Mouse (Mus musculus): ENCODE measurements at regions not wholly inside any gene's neighbourhood (a gene's known extent, or its start where the extent isn't known, plus 50 kb on each side); places are given as distances from the start of the nearest gene placed in this dataset.

DNA sequence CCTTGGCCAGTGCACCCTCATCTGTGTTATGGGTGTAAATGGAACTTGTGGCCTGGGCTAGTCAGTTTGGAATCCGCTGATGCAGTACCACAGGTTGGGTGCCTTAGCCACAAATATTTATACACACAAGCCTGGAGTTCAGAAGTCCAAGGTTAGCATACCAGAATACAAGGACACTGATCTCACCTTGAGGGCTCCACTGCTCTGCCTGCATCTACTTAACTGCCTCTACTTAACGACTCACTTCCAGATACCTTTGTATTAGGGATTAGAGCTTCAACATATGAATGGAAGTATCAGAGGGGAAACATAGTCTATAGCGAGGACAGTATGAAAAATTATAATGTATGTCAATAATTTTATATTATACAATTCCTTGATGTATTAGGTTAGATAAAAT lies 57.5 kb downstream of the Tmem174 start:
- no peak for DNase-seq

DNA sequence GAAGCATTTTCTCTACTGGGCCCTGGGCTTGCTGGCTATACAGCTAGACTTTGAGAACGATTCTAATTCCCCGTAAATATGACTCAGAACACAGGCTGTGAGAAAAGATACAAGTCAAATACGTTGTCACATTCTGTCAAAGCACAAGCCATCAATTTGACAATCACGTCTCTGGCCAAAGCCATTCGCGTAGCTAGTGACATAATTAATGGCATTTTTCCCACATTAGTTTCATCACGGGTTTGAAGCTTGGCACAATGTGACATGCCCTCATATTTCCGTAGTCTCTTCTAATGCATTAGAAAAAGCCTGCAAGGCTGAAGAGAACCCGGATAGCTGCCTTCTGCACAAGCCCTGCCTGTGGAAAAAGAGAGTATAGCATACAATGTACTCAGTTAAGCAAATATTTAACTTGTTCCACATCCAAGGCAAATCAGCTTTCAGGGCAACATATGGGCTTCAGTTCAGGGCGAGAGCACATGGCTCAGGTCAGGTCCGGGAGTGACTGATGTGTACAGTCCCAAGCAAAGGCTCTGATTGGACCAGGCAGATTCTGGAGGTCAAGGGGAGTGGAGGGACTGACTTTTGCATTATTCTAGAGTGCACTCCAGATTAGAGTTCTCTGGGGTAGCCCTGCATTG lies 58.7 kb downstream of the Tmem174 start:
- DNase-seq, result no peak

DNA sequence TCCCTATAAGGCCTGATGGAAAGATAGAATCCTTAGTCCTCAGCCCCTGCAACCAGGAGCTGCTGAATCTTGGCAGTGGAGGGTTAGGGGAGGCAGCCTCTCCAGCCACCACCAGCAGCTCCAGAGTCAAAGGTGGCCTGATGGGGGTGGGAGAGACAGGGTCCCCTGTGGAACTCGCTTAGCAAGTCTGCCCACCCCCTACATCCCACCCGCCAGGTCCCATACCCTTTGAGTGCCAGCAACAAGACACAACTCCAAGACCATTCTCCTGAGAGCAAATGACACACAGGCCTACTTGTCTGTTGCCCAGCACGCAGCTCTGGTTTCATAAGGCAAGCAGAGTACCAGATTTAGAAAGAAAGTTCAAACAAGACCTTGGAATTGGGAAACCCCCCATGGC lies 61.1 kb downstream of the Tmem174 start:
- no peak for DNase-seq

DNA sequence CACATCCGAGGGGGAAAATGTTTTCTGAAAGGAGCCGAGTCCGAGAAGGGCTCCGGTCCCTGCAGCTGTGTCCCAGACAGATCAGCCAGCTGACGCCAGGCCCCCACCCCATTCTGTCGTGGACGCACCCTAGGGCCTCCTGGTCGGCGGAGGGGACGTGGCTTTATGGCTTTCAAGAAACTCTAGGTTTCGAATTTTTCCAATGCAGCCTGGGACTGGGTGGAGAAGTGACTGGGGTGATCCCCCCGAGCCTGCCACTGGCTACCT lies 63.2 kb downstream of the Tmem174 start:
- no peak for DNase-seq

DNA sequence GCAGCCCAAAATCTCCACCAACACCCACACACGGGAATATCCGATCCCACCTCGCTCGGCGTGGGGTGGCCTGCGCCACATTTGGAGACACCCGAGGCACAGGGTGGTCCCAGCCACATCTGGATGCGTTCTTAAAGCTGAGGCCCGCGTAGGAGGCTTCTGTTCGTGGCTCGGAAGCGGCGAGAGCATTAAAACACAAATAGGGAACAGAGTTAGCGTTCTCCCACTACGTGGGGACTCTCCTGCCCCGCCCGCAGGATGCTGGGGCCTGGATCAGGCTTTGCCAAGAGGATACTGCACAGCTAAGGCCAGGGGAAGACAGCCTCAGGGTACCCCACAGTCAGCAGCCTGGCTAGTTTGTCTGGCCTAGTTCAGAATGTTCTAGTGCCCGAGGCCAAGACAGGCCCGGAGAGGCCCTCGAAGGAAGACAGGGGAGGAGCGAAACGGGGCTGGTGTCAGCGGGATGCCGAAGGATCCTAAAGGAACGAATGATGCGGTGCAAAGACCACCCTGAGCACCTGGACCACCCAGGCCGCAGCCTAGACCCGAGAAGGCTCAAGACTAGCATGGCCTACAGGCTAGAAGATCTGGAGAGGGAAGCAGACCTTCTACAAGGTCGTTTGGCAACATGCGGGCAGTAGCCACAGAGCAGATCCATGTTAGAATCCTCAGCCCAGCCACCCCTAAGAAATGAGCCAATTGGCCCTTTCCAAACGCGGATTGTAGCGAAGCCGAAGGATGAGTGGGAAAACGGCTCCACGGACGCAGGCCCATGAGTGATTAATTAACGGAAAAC lies 63.8 kb downstream of the Tmem174 start:
- DNase-seq, result no peak

DNA sequence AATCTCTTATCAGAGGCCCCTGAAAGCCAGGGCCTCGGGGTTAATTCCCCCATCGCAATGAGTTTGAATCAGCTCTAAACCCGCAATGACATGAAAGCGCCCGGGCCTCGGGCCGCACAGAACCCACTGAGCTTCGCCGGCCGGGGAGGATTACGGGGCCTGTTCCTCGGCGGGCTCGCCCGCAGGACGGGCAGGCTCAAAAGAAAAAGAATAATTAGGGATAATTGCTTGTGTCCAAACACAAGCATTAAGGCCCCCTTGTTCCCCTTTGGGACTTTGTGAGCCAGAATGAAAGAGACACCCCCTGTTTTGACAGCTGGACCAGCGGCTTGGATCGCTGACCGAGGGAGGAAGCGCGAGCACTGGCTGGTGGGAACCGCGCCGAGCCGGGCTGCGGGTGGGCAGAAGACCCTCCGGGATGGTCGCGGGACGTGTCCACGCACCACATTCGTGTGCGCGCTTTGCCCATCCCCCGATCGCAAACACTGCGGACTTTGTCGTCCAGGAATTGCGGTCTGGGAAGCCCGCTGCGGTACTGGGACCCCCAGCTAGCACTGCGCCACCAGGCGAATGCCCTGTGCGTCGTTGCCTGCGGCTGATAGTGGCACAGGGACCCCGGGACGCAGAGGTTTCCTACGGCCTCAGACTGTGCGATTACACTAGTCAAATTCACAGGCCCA lies 64.5 kb downstream of the Tmem174 start:
- peak; percentile 31 for DNase-seq

DNA sequence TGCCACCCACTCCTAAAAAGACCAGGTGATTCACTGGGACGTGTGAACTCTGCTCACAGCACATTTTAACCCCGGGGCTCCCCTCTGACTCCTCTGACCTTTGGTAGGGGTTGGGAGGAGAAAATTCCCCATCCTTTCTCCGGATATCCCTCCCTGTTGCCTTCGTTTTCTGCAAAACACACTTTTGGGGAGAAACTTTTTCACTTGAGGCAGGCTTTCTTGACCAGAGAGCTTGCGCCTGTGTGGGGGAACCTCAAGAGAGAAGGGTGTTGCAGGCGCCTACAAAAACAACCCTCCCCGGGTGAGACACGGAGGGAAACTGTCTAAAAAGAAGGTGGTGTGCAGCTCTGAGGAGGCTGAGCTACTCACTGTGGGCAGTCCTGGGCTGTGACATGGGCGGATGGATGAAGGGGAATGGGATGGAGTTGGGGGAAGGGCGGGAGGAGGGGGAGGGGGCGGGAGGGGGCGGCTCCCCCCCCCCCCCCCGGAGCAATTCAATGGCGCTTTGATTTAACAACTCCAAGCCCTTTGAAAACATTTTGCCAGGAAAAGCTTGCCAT lies 65.1 kb downstream of the Tmem174 start:
- no peak for DNase-seq

DNA sequence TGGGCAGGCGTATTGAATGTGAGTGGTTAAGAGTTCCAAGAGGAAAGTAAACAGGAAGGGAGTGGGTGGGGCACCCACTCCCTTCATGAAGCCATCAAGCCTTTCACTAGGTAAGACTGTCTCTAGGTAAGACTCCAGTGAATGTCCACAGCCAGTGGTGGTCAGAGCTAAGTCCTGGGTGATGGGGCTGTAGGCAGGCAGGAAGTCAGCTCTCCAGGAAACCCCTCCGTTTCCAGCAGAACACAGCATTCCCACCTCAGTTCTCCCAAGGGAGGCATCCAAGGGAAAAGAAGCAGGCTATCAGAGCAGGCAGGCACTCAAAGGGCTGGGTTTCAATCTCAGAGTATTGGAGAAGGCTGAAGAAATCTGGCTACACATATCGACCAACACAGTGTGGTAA lies 66.2 kb downstream of the Tmem174 start:
- no peak for DNase-seq

DNA sequence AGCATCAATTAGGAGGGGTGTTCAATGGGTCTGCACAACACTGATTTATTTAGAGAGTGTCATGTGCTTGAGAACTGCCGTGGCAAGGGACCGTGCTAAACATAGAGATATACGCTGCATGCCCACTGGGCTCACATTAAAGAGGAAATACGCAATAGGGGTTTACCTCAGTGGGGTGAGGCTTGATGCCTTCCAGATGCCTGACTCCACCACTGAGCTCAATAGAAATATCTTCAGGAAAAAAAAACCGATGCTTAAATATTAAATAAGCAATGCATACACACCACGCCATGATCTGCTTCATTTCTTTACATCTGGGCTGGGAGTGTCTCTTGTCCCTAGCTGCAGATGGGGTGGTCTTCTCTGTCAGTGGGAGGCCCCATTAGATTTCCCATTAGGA lies 63.9 kb upstream of the Gm10320 start:
- DNase-seq, result no peak

DNA sequence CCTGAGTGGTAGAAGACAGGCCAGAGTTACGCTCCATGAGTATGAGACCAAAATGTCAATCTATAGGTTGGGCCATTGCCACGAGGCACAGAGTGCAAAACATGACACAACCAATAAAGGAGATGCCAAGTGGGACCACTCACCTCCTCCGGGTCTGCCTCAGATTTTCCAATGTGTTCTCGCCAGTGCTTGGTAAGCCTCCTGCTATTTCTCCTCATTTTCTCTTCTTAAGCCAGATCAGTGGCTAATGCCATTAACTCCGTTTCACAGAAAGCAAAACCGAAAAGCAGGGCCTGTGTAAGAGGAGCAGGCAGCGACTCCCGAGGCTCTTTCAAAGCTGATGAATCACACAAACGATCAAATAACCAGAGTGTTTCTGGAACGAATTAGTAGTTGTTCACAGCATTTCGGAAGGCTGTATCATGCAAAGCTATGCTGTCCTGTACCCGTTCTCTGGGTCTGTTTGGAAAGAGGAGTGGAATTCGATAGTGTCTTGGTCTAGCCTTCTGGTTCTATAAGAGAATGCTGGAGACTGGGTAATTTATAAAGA lies 59.7 kb upstream of the Gm10320 start:
- no peak for DNase-seq

DNA sequence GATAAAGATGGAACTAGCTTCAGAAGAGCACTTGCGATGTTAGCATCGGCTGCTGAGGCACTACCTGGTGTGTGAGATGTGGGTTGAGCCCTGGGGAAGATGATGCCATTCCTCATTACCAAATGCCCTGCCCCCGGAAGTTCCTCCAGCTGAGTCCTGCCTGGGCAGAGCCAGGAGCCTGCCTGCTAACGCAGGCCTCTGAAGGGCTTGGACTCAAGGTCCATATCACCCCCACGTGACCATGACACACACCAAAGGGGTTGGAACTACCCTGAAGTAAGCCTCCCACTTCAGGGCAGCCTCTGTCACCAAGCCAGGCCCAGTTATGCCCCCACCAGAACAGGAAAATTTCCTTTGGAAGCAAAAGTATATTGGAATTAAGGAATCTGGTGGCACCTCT lies 55.4 kb upstream of the Gm10320 start:
- no peak for DNase-seq

DNA sequence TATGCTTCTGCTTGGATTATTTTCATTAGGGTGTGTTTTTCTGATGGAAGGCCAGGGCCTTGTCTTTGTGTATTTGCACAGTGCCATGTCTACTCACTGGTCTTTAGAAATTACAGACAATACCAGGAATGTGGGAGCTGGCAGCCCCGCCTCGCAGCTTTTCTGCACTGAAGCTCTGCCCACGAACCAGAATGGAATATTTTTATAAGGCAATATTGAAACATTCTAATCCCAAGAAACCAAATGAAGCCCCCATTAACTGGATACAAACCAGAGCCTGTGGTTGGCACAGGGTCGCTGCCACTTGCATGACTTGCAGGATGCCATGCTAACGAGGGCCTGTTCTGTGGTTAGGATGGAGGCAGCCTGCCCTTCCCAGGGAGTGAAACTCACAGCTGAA lies 54.3 kb upstream of the Gm10320 start:
- no peak for DNase-seq

DNA sequence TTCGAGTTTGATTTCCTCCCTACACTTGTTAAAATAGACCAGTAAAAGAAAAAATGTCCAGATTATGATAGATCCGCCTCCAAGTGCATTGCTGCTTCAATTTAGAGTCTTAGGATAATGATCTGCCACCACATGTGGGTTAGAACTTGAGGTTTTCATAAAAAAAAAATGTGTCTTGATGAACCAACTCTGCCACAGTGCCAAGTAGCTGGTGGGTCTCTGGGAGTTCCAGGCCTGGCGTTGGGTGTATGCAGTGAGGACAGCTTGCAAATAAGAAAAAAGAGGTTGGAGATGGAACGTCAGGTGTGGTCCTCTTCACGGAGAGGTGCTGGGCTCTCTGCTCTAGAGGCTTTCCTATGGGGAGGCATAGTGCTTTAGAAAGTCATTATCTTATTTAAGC lies 53.6 kb upstream of the Gm10320 start:
- no peak for DNase-seq

DNA sequence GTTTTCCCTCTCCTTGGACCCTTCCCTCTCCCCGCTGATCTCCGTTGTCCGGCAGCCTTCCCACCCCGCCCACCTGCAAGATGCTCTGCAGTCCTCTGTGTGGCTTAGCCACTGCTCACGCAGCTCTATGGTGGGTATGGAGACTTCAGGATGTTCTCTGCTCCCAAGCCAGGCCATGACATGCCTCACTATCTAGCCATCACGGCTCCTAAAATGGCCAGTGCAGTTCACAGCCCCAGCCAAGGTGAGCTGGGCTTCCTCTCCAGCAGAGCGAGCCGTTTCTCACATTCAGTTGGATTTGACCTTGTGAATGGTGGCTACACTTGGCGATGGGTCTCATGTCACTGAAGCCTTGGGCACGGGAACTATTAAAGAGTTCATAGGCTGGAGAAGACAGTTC lies 52.2 kb upstream of the Gm10320 start:
- DNase-seq, result no peak

Small RNA genes lying in the stretch of these regions (microRNA-seq; reads per million reads assigned to microRNA genes)
- 0 reads per million in 2 experiments for gene Gm22698
